Mouse (Mus musculus) liver, embryonic 14.5 days (tissue): ENCODE measurements at regions not wholly inside any gene's neighbourhood (a gene's known extent, or its start where the extent isn't known, plus 50 kb on each side); places are given as distances from the start of the nearest gene placed in this dataset.

Experiments used
- ATAC-seq: fragments of 200-750 bp; cut with Nextera tagmentation; 2 replicates; pipeline ENCODE4 v1.8.0; 2017; ENCODE audit warnings: moderate number of reproducible peaks, mild to moderate bottlenecking, moderate library complexity; ENCODE audit not compliant: insufficient read depth
- DNase-seq, 3 experiments: peaks; one replicate each; pipeline ENCODE4 v3.0.0-alpha.2; 2012 to 2013; ENCODE audit warnings: low read depth in 3 of 3, low spot score in 3 of 3
- H3K27ac ChIP-seq: fragments of 300-500 bp; sonication (generic); 2 replicates; pipeline ENCODE4 v1.5.1; 2014; ENCODE audit warnings: moderate library complexity, mild to moderate bottlenecking, control low read depth, inconsistent platforms
- H3K27me3 ChIP-seq: fragments of 300-500 bp; sonication (generic); 2 replicates; pipeline ENCODE4 v1.6.1; 2014; ENCODE audit warnings: mild to moderate bottlenecking, low read length, moderate library complexity; ENCODE audit not compliant: control insufficient read depth, insufficient read depth
- H3K36me3 ChIP-seq: fragments of 300-500 bp; sonication (generic); replicated peaks from 2 replicates; pipeline ENCODE4 v1.6.1; 2014; ENCODE audit warnings: low read depth; ENCODE audit not compliant: control insufficient read depth, insufficient read depth
- H3K4me1 ChIP-seq, 2 experiments: fragments of 200-500 bp in 1 of 2; fragments of 300-500 bp in 1 of 2; sonication (generic) in 1 of 2; replicated peaks; 2 replicates each; pipeline ENCODE4 v1.6.1; 2012 to 2014; ENCODE audit warnings: antibody characterized with exemption in 1 of 2, inconsistent platforms in 1 of 2, low read length in 1 of 2; ENCODE audit not compliant: control insufficient read depth in 2 of 2, insufficient read depth in 2 of 2
- H3K4me2 ChIP-seq: fragments of 300-500 bp; sonication (generic); 2 replicates; pipeline ENCODE4 v1.6.1; 2014; ENCODE audit warnings: low read depth, mild to moderate bottlenecking, control low read depth, moderate library complexity
- H3K4me3 ChIP-seq, 2 experiments: fragments of 200-500 bp in 1 of 2; fragments of 300-500 bp in 1 of 2; sonication (generic) in 1 of 2; 2 replicates each; pipeline ENCODE4 v1.5.1; 2012 to 2014; ENCODE audit warnings: low read depth in 2 of 2, low read length in 2 of 2, mild to moderate bottlenecking in 2 of 2, control low read depth in 1 of 2, inconsistent platforms in 1 of 2, moderate library complexity in 1 of 2; ENCODE audit not compliant: insufficient read depth in 1 of 2
- H3K9ac ChIP-seq: fragments of 300-500 bp; sonication (generic); replicated peaks from 2 replicates; pipeline ENCODE4 v1.6.1; 2014; ENCODE audit warnings: mild to moderate bottlenecking, control low read depth, moderate library complexity
- H3K9me3 ChIP-seq: fragments of 300-500 bp; sonication (generic); 2 replicates; pipeline ENCODE4 v1.6.1; 2016; ENCODE audit warnings: low read length, mixed read lengths; ENCODE audit not compliant: control insufficient read depth
- CTCF ChIP-seq: IDR thresholded peaks from 2 replicates; pipeline ENCODE4 v1.5.1; 2016; ENCODE audit warnings: antibody characterized with exemption, low read depth, control low read depth
- EP300 ChIP-seq: IDR thresholded peaks from 2 replicates; pipeline ENCODE4 v1.6.1; 2016; ENCODE audit warnings: antibody characterized with exemption, low read depth
- WGBS: fragments of 180-500 bp; shearing (Covaris S2); extraction: QIAGEN DNeasy Blood & Tissue Kit; methylation state at CpG from one replicate; pipeline ENCODE4 v1.1.7; 2014; ENCODE audit not compliant: insufficient replicate concordance; 5-methylcytosine and 5-hydroxymethylcytosine counted together

GRCm38 (mm10) chrX:12376238-12376980 lies 211.2 kb upstream of the Atp6ap2 start:
- Histone ChIP-seq H3K9me3 (no peaks in the 10 kb centered on the region), H3K4me3 (no peak overlapping the region), H3K4me2 (no peak overlapping the region), H3K27me3 (no peaks in the 10 kb centered on the region), H3K9ac (no peak overlapping the region), H3K36me3 (no peaks in the 10 kb centered on the region), H3K4me1 (peaks cover 0 to 4% of the 10 kb centered on the region in 2 experiments; a peak in 1 of 4 replicates), H3K27ac (no peak overlapping the region)
- 47% methylated on average over 6 of the region's 6 CpGs for WGBS
- DNase-seq (no peak), ATAC-seq (peak; percentile 59; the same call in 1 of the 2 replicates)
- TF ChIP-seq CTCF, result no peak
- TF ChIP-seq EP300, result no peak

GRCm38 (mm10) chrX:12377441-12377840 lies 210.2 kb upstream of the Atp6ap2 start:
- TF ChIP-seq CTCF, result no peak
- no peak for TF ChIP-seq EP300
- Histone ChIP-seq H3K4me1 (peaks cover 0 to 4% of the 10 kb centered on the region in 2 experiments; a peak in 1 of 4 replicates), H3K27me3 (no peaks in the 10 kb centered on the region), H3K4me3 (no peak overlapping the region), H3K27ac (no peak overlapping the region), H3K9me3 (no peaks in the 10 kb centered on the region), H3K4me2 (no peak overlapping the region), H3K9ac (no peak overlapping the region), H3K36me3 (no peaks in the 10 kb centered on the region)
- 55% methylated on average over 7 of the region's 7 CpGs for WGBS
- DNase-seq (no peak), ATAC-seq (no peak)

GRCm38 (mm10) chrX:12392145-12392825 lies 195.3 kb upstream of the Atp6ap2 start:
- no peak overlapping the region for H3K4me2 ChIP-seq
- no peak for ATAC-seq
- H3K9ac ChIP-seq, result no peak overlapping the region
- WGBS, result 75% methylated on average over 7 of the region's 7 CpGs
- H3K4me1 ChIP-seq, result no peaks in the 10 kb centered on the region
- no peak overlapping the region for H3K27ac ChIP-seq
- no peaks in the 10 kb centered on the region for H3K36me3 ChIP-seq
- no peaks in the 10 kb centered on the region for H3K27me3 ChIP-seq
- TF ChIP-seq EP300, result no peak
- no peak for TF ChIP-seq CTCF
- no peak for DNase-seq
- no peak overlapping the region for H3K4me3 ChIP-seq
- no peaks in the 10 kb centered on the region for H3K9me3 ChIP-seq

- WGBS, result 47% methylated on average over 3 of the region's 3 CpGs
Measured at GRCm38 (mm10) chrX:12409319-12409718, 178.3 kb upstream of the Atp6ap2 start.

GRCm38 (mm10) chrX:12425566-12425965 lies 162.0 kb upstream of the Atp6ap2 start:
- H3K9ac ChIP-seq, result no peak overlapping the region
- H3K27ac ChIP-seq, result no peak overlapping the region
- H3K4me2 ChIP-seq, result no peak overlapping the region
- no peaks in the 10 kb centered on the region for H3K9me3 ChIP-seq
- no peak for DNase-seq
- H3K4me1 ChIP-seq, result no peaks in the 10 kb centered on the region
- H3K4me3 ChIP-seq, result no peak overlapping the region
- no peaks in the 10 kb centered on the region for H3K36me3 ChIP-seq
- no peak for ATAC-seq
- 66% methylated on average over 6 of the region's 6 CpGs for WGBS
- TF ChIP-seq CTCF (no peak), EP300 (no peak)
- no peaks in the 10 kb centered on the region for H3K27me3 ChIP-seq

More at GRCm38 (mm10) chrX:12409319-12409718, 178.3 kb upstream of the Atp6ap2 start:
- Histone ChIP-seq H3K4me3 (no peak overlapping the region), H3K36me3 (no peaks in the 10 kb centered on the region), H3K9me3 (no peaks in the 10 kb centered on the region), H3K27ac (no peak overlapping the region), H3K9ac (no peak overlapping the region), H3K27me3 (no peaks in the 10 kb centered on the region), H3K4me1 (no peaks in the 10 kb centered on the region), H3K4me2 (no peak overlapping the region)
- TF ChIP-seq EP300 (no peak), CTCF (no peak)
- DNase-seq (no peak), ATAC-seq (no peak)
